Mouse (Mus musculus): Measurements from ENCODE around the gene Shcbp1l. TPM values are rescaled to one million over a fixed set of nuclear protein-coding genes. Genes with fewer than 3 reads are reported as not detected.
A peak's percentile ranks its signal among the peaks of the same experiment; 100 is the strongest.

The Shcbp1l gene
- total and polyA plus RNA-seq, 3 experiments: 0.59 to 1.6 TPM; not detected in 1

GRCm38 (mm10) chr1:153489132-153489531 lies 64.2 kb downstream of the Shcbp1l start:
- Histone ChIP-seq H3K9me3 (replicated peaks; ENCODE audit: low read length) (no peaks in the 10 kb centered on the region), H3K36me3 (replicated peaks in 1 of 2; ENCODE audit: control insufficient read depth in 1 of 2, insufficient read depth in 1 of 2, low read length in 1 of 2) (peaks cover 0 to 5% of the 10 kb centered on the region in 2 experiments), H3K9ac (ENCODE audit: insufficient read depth, low read depth) (peak overlapping the region; percentile 63), H3K27ac (ENCODE audit: insufficient read depth, low read depth) (peak overlapping the region; percentile 48), H3K4me1 (ENCODE audit: control insufficient read depth in 1 of 2, insufficient read depth in 2 of 2) (peaks cover 8 to 57% of the 10 kb centered on the region in 2 experiments), H3K79me2 (replicated peaks; ENCODE audit: control insufficient read depth, extremely low read depth, insufficient read depth, poor library complexity, severe bottlenecking) (peaks cover 39% of the 10 kb centered on the region), H3K4me2 (ENCODE audit: insufficient read depth, low read depth, poor library complexity, severe bottlenecking) (peak overlapping the region; percentile 73), H3K27me3 (replicated peaks) (no peaks in the 10 kb centered on the region), H3K4me3 (replicated peaks in 1 of 3; ENCODE audit: low read depth in 2 of 3, low read length in 2 of 3, poor library complexity in 1 of 3) (no peak overlapping the region)
- DNase-seq (ENCODE audit: extremely low read depth): peak; percentile 93
- TF ChIP-seq ZKSCAN1 (IDR thresholded peaks at IDR 0.05; ENCODE audit: borderline replicate concordance, low read depth, low read length) (no peak), USF1 (IDR thresholded peaks at IDR 0.05; ENCODE audit: low read depth, low read length) (peak; percentile 66), ZMIZ1 (IDR thresholded peaks at IDR 0.05; ENCODE audit: low read depth, low read length) (no peak), MYC (IDR thresholded peaks at IDR 0.05; ENCODE audit: low read depth, low read length) (no peak; the same call in 1 of the 2 replicates), E2F4 (IDR thresholded peaks at IDR 0.05; ENCODE audit: insufficient replicate concordance, low read depth, low read length) (no peak), IRF4 (IDR thresholded peaks at IDR 0.05; ENCODE audit: low read depth, low read length) (peak; percentile 91), CHD2 (IDR thresholded peaks at IDR 0.05; ENCODE audit: low read length) (peak; percentile 64), NELFE (IDR thresholded peaks at IDR 0.05; ENCODE audit: low read depth, low read length) (no peak), CTCF (conservative IDR thresholded peaks at IDR 0.05 in 1 of 2, IDR thresholded peaks at IDR 0.05 in 1 of 2; ENCODE audit: low read depth in 2 of 2, low read length in 2 of 2) (peak in 1 of 2 experiments; percentile 73; a peak in 2 of 4 replicates), NRF1 (IDR thresholded peaks at IDR 0.05; ENCODE audit: low read depth, low read length) (peak; percentile 43; the same call in 1 of the 2 replicates), JUND (conservative IDR thresholded peaks at IDR 0.05; ENCODE audit: low read depth, low read length) (peak; percentile 23; the same call in 1 of the 2 replicates), SIN3A (IDR thresholded peaks at IDR 0.05; ENCODE audit: low read length) (peak; percentile 77; the same call in 1 of the 2 replicates), USF2 (conservative IDR thresholded peaks at IDR 0.05; ENCODE audit: low read depth, low read length) (peak; percentile 45), SMC3 (IDR thresholded peaks at IDR 0.05; ENCODE audit: low read depth, low read length) (peak; percentile 60), CHD1 (IDR thresholded peaks at IDR 0.05; ENCODE audit: low read depth, low read length) (no peak), GABPA (IDR thresholded peaks at IDR 0.05; ENCODE audit: insufficient replicate concordance, low read depth, low read length) (no peak), MAFK (IDR thresholded peaks at IDR 0.05; ENCODE audit: insufficient replicate concordance, low read length) (peak; percentile 60; the same call in 1 of the 2 replicates), ZNF384 (IDR thresholded peaks at IDR 0.05; ENCODE audit: low read depth, low read length) (no peak; the same call in 1 of the 2 replicates), MAX (IDR thresholded peaks at IDR 0.05; ENCODE audit: low read length) (peak; percentile 57; the same call in 1 of the 2 replicates), KAT2A (IDR thresholded peaks at IDR 0.05; ENCODE audit: insufficient replicate concordance, low read length) (no peak), ETS1 (conservative IDR thresholded peaks at IDR 0.05; ENCODE audit: low read depth, low read length) (peak; percentile 78), RCOR1 (conservative IDR thresholded peaks at IDR 0.05; ENCODE audit: low read depth, low read length) (0 out of 2 replicates have a peak, but pooled peaks have one; percentile 52), PAX5 (IDR thresholded peaks at IDR 0.05; ENCODE audit: low read length) (no peak), TBP (conservative IDR thresholded peaks at IDR 0.05; ENCODE audit: low read depth, low read length) (peak; percentile 74; the same call in 1 of the 2 replicates), POLR2AphosphoS2 (IDR thresholded peaks at IDR 0.05; ENCODE audit: low read depth, low read length) (no peak), TCF12 (IDR thresholded peaks at IDR 0.05; ENCODE audit: low read depth, low read length) (peak; percentile 60; the same call in 1 of the 2 replicates), POLR2A (IDR thresholded peaks at IDR 0.05; ENCODE audit: low read depth, low read length) (peak; percentile 54), UBTF (IDR thresholded peaks at IDR 0.05; ENCODE audit: low read depth, low read length) (no peak), BHLHE40 (IDR thresholded peaks at IDR 0.05; ENCODE audit: low read depth, low read length) (peak; percentile 94), MXI1 (IDR thresholded peaks at IDR 0.05; ENCODE audit: low read depth, low read length) (peak; percentile 38), EP300 (IDR thresholded peaks at IDR 0.05; ENCODE audit: low read length) (peak; percentile 65; the same call in 1 of the 2 replicates), JUN (IDR thresholded peaks at IDR 0.05; ENCODE audit: insufficient read depth, low read depth, low read length) (peak; percentile 5; the same call in 1 of the 2 replicates), MAZ (IDR thresholded peaks at IDR 0.05; ENCODE audit: low read depth, low read length) (no peak; the same call in 1 of the 2 replicates), ZC3H11A (IDR thresholded peaks at IDR 0.05; ENCODE audit: low read depth, low read length) (no peak), HCFC1 (IDR thresholded peaks at IDR 0.05; ENCODE audit: low read depth, low read length) (0 out of 2 replicates have a peak, but pooled peaks have one; percentile 12), MEF2A (IDR thresholded peaks at IDR 0.05; ENCODE audit: borderline replicate concordance, low read depth, low read length) (peak; percentile 95), ELF1 (IDR thresholded peaks at IDR 0.05; ENCODE audit: low read depth, low read length) (peak; percentile 45; the same call in 1 of the 2 replicates), RAD21 (IDR thresholded peaks at IDR 0.05; ENCODE audit: low read depth, low read length) (peak; percentile 49)
- dilution Hi-C loops (cut with MboI; ENCODE audit: extremely low pct_ligation_motif_present, extremely low pct_unique_long_range_greater_than_20kb, low sequenced_read_pairs) (no loop called here), in situ Hi-C loops (cut with MboI; ENCODE audit: low pct_ligation_motif_present, low pct_unique_long_range_greater_than_20kb, low sequenced_read_pairs) (no loop called here)
